Mouse (Mus musculus) c-Kit-negative CD71-positive TER-119-positive erythroid progenitor cells, embryonic 14.5 days (primary cell): ENCODE data around the gene Stap1.

Experiments used
- DNase-seq: peaks from one replicate; pipeline ENCODE4 v3.0.0-alpha.2; 2013; ENCODE audit warnings: low read depth, low spot score

The Stap1 gene

DNA sequence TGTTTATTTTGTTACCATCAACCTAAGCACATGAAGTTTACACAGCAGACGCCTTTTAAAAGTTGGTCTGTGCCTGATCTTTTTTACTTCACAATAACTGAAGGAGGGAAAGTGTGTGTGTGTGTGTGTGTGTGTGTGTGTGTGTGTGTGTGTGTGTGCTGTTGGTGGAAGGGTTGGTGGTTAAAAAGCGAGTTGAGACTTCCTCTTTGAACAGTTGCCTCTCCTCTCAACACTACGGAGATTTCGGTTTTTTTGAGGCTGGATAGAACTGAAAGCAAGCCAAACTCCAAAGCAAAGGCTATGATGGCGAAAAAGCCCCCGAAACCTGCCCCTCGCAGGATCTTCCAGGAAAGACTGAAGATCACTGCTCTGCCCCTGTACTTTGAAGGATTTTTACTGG lies at the start of gene Stap1:
Gene Stap1, plus strand, starts transcription at position 209 of the 400 bp plus-strand sequence.
- DNase-seq: no peak

DNA sequence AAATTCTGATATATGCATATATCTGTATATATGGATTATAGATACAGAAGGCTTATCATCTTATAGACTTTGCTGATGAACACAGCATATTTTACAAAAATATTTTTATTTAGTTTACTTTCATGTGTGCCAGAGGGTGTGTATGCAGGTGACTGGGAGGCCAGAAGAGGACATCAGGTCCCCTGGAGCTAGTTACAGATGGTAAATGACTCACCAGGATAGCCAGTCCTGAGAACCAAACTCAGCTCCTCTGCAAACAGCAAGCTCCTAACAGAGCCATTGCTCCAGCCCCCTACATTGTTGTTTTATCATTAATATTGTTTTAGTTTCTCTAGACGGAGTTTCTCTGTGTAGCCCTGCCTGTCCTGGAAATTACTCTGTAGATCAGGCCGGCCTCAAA lies 41.7 kb upstream of the Stap1 start:
- no peak for DNase-seq

DNA sequence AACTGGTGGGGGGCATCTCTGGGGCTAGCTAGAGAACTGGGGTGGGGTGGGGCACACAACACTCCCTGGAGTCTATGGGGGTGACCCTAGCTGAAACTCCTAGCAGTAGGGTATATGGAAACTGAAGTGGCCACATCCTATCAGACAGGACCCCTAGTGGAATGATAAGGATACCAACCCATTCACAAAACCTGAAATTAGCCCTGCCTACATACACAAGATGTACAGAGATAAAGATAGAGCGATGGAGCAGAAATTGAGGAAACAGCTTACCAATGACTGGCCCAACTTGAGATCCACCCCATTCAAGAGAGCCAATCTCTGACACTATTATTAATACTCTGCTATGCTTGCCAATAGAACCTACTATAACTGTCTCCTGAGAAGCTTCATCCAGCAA lies 8.0 kb upstream of the Stap1 start:
- no peak for DNase-seq

DNA sequence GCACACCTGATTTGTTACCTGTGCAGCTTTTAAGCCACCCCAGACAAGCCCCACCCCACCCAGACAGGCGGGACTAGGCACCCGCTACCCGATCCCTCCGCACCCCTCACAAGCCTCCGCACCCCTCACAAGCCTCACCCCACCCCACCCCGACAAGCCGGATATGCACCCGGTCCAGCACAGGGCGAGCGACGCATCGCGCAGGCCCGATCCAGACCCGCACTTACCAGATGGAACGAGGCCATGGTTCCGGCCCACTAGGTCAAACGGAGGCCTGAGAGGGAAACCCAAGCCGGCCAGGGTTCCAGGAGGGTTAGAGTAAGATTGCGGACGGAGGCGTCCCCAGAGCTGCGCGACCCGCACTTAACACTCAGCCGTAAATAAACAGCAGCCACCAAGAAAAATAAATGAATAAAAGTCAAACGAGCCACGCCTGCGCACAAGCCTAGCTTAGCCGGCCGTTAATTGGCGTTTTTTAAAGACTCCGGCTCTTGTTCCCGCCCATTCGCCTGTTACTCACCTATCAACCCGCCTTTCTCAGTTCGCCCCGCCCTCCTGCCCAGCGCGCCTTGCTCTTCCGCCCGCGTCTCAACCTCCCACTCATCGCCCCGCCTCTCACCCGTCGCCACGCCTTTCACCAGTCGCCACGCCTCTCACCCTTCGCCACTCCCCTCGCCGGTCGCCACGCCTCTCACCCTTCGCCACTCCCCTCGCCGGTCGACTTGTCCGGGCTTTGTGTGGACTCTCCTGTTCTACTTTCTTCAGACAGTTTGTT lies 6.3 kb upstream of the Stap1 start, which contains the start of gene Cenpc1:
Gene Cenpc1, minus strand, starts transcription at position 483 of the 775 bp plus-strand sequence.
- peak; percentile 98 for DNase-seq

DNA sequence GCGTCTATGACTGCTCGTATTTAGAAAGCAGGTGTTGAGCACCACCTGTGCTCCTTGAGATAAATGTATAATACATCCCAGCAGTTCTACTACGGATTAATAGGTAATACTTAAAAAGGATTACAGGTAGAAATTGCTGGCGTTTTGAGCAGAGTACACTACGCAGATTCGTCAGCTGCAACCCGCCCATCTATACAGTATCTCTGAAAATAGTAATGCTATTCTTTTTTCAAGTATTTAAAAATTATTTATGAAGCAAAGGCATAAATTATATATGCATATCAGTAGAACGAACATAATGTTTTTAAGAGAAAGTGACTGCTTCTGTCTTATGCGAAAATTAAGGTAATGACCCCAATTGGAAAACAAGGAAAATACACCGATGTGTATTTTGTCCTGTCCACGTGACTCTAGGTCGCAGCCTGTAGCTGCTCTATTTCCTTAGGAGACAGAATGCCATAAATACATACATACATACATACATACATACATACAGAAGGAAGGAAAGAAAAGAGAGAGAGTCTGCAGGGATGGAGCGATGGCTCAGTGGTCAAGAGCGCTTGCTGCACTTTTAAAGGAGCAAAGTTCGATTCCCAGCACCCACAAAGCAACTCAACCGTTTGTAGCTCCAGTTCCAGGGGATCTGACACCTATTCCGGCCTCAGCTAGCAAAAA lies 5.5 kb upstream of the Stap1 start:
- no peak for DNase-seq

DNA sequence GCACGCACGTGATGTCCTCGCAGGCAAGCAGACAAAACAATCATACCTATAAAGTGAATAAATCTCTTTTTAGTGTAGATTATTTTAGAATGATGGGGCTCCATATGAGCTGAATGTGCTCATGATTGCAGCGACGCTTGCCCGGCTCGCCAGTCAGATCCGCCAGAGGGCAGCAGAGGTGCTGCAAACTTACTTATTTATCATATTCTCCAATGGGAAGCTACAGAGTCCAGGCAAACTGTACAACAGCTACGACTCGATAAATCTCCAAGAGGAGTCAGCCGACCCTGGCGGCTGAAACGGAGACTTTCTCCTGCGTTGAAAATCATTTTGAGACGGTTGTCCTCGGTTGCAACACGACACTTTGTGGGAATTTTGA lies 5.0 kb upstream of the Stap1 start:
- DNase-seq: peak; percentile 76

DNA sequence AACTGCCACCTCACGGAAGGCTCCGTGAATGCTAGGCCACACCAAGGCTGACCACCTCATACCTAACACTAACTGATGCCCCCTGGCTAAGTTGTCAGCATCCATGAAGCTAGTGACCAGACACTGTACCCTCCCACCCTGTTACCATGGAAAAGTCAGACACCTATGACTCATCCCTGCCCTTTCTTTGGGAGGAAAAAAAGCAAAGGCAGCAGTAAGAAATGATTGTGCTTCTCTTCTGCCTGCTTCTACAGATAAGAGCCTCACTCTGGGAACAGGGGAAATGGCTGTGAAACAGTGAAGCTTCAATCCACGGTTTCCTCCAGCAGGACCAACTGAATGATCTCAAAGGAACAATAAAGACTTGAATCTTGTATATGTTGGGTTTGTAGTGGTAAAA lies 3.1 kb upstream of the Stap1 start:
- no peak for DNase-seq

DNA sequence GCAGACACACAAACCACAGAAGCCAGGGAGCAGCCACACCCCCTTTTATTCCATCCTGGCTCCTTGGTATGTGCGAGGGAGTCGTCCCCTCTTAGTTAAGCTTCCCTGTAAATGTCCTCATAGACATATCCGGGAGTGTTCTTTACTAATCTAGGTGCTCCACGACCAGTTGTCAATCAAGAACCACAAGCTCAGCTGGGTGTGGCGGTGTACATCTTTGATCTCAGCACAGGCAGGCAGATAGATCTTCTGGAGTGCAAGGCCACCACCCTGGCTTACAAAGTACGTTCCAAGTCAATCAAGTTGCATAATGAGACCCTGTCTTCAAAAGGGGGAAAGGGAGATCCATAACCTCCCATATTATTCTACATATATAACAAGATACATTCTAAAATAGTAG lies 2.4 kb upstream of the Stap1 start:
- DNase-seq: no peak

DNA sequence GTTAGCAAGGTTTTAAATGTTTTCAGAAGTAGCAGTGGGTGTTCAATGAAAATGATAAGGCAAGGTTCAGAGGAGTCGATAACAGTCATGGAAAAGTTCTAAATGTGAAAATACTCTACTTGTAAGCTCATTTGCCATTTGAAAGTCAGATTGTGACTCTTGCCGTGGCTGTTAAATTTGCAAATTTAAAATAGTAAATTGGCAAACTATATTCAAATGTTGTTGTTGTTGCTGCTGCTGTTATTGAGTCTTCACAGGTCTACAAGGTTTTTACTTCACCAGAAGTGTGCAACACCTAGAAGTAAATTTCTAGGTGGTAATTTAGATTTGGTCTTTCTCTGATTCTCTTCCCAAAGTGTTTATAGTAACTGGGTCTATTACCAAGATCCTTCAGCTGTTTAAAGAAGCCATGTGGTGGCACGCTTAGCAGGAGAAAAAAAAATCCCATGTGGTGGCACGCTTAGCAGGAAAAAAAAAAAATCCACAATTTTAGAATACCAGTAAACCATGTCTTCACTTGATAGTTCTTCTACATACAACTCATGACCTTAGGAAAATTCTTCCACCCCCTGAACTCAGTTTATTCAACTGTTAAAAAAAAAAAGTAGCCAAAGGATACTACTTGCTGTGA lies 1.3 kb downstream of the Stap1 start:
- no peak for DNase-seq

DNA sequence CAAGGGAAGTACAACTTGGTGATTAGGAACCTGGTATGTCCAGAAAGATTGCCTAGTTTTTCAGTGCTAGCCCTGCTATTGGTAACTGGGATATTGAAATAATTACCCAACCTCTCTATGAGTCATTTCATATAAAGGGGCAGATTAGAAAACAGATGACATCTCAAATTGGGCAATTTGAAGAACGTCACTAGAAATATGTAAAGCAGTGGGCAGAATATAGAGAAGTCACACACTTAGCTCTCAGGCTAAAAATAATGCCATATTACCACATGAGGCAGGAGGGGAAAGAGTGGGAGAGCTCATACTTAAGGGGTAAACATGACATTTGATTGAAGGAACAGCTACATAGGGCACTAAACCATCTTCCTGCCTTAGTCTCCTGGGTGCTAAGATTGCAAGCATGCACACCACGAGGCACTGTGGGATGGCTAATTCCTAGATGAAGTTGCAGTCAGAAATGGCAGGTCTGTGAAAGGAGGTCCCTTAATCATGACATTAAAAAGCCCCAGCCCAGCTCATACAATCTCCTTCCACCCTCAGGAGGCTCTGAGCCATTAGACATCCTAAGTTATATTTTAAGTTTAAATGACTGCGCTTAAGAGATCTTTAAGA lies 7.3 kb downstream of the Stap1 start:
- no peak for DNase-seq

DNA sequence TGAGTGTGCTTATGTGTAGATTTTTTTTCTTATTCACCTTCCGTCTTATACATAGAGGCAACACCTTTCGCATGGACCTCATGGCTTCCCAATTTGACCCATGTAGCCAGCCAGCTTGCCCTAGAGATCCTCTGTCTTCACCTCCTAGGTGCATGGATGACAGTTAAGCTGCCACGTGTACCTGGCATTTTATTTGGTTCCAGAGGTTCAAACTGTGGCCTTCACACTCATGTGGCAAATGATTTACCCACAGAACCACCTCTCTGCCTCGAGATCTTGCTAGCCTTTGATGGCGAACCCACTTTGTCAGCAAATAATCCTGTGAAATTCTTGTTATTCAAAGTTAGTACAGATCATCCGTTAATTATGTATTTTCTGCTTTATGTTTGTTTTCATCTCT lies 12.4 kb downstream of the Stap1 start:
- no peak for DNase-seq

DNA sequence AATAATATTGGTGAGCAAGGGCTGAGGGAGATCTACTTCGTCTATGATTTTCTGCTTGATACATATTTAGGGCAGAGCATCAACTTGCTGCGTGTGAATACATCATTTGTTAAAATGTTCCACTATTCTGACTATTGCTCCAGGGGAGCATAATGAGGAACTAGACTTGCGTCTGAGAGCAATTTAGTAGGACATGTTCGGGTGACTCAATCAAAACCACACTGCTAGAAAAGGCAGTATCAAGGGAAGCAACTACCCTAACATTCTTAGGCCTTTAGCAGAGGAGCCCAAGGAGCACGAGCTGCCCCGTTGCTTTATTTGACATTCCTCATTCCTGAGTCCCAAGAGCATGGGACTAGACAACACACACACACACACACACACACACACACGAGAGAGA lies 13.4 kb downstream of the Stap1 start:
- no peak for DNase-seq

DNA sequence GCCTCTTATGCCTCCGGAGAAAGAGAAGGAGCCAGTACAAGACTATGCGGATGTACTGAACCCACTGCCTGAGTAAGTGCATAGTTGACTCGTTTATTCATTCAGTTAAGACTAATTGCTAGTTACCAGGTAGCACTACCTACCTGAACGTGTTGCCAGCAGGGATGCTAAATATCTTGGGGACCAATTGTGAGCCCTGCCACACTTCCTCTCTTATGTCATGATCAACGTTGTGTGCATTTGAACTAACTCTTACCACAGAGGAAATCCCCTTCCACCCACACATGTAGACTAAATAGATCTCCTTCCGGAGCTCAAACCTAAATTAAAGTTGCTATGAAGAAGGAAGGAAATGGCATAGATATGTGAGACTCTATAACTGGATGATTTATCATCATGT lies 15.2 kb downstream of the Stap1 start:
- no peak for DNase-seq

DNA sequence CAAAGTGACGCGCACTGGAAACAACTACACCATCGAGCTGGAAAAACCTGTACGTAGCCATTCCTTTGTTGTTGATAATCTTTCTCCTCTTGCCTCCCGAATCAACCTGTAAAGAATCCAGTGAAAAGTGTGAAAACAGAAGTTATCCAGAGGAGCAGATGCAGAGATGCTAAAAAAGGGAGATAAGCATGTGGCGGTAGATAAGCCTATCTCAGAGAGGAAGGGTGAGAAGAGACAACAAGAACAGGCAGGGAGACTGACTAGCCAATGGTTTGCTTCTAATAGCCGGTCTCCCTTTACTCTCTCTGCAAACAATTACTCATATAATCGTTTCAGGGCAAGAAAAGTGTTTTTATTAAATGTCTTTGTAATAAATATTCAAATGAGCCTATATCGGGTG lies 23.2 kb downstream of the Stap1 start:
- no peak for DNase-seq

DNA sequence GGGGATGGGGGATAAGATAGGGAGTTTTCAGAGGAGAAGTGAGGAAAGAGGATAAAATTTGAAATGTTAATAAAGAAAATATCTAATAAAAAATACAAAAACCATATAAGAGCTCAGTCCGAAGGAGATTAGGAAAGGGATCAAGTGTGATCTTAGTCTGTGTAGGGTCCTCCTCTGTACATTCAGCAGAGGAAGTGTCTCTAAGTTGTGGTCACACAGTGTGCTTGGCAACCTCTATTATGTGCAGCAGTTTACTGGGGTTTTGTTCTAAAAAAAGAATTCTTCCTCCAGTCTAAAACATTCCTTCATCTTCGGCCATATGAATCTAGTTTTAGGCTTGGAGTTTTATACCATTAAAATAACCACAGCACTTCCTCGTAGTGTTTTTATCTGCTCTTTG lies 27.4 kb downstream of the Stap1 start:
- DNase-seq: no peak

DNA sequence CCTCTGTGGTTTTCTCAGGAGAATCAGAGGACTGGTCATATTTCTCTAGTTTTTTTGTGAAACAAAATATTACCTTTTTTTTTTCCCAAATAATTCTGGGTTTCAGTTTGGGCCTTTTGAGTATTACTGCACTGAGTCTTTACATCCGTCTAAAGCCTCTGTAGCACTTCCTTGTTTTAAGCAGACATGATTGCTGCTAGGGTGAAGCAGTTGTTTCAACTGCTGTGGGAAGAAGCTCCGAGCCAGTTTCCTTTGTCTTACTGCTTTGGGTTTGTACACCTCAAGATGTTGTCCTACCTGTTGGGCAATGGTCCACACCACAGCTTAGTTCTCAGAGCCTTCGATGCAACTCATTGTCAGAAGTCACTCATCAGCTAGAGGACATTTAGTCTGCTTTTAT lies 29.1 kb downstream of the Stap1 start:
- no peak for DNase-seq

DNA sequence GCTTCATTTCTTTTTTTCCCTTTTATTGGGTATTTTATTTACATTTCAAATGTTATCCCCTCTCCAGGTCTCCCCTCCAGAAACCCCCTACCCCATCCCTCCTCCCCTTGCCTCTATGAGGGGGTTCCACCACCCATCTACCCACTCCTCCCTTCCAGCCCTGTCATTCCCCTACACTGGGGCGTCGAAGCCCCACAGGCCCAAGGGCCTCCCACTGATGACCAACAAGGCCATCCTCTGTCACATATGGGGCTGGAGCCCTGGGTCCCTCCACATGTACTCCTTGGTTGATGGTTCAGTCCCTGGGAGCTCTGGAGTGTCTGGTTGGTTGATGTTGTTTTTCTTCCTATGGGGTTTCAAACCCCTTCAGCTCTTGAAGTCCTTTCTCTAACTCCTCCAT lies 30.6 kb downstream of the Stap1 start:
- no peak for DNase-seq

DNA sequence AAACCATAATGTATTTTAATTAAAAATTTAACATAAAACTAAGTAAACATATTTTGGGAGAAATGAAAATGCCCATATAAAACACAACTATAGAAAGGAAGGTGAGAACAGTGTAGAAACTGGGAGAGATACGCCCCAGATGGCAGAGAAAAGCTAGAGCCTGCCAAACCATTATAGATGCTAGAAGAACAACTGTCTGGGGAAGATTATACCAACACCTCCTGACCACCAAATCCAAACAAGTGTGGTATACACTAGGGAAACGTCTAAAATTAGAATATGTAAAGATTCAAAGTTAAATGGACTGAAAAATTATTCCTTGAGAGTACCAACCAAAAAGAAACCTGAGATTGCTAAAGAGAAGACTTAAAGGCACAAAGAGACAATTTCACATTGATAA lies 35.1 kb downstream of the Stap1 start:
- no peak for DNase-seq

DNA sequence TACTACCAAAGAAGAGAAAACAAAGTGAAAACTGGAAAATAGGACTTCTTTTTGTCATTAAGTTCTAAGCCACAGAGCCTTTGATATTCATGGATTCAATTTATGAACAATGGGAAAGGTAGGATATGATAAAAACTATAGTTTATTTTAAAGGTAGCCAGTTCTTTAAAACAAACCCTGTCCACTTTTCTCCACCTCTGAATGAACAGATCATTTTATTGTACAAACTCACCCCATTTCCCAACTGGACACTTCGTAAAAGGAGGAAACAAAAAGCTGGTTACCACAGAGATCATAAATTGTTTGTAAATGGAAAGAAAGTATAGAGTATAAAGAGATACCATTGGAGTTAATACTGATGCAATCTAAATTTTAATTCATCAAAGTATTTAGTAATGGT lies 39.5 kb downstream of the Stap1 start:
- DNase-seq: no peak

DNA sequence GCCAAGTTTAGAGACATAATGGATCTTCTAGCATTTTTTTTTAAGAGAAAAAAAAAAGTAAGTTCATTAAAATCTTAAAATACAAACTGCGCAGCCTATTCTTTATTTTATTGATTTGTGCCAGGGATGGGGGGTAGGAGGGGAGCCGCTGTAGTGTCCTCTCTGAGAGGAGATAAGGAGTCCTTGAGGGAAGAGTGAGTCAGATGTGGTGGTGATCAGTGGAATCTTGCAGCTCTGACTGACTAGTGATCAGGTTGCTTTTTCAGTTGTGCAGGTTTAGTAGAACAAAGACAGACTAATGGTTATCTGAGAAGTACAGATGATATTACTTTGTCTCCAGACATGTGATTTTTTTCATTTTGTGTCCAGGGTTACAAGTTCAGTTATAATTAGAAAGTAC lies 41.5 kb downstream of the Stap1 start:
- DNase-seq: no peak

DNA sequence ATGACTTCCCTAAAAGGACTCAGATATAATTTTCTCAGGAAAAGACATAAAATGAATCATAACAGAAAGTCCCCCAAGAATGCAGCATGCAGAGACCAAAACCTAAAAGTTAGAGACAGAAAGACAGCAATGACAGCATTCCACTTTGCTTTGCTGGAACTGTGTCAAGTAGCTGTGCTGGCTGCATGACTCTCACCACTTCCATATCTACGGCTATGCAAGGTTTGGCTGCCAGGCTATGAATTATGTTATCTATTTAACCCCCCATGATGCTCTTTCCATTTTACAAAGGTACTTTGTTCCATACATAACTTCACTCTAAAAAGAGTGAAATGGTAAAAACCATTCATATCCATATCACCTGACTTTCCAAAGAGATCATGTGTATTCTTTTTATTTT lies 42.5 kb downstream of the Stap1 start:
- no peak for DNase-seq

DNA sequence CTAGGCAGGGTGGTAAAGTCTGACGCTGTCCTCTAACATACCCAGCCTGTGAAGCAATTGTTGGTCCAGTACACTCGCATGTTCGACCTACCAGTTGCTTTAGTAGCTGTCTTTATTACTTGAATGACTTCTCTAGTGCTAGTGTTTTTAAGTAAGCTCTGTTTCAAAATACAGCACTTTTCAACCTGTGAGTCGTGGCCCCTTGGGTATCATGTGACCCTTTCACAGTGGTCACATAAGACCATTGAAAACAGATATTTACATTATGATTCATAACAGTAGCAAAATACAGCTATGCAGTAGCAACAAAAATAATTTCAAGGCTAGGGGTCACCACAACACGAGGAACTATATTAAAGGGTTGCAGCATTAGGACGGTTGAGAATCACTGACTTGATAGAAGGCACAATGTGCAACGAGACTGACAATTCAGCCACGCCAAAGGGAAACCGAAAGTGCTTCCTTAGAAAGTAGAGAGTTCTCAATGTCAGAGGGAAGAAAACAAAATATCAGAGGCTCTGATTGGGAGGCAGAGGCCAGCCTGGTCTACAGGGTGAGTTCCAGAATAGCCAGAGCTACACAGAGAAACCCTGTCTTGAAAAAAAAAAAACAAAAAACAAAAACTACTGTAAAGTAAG lies 47.0 kb downstream of the Stap1 start:
- no peak for DNase-seq
